Mouse (Mus musculus) embryo, embryonic 9.5 days (tissue): ENCODE results near the gene Tnp1.

Experiments used
- DNase-seq: peaks from one replicate; pipeline ENCODE4 v3.0.0-alpha.2; 2017; ENCODE audit errors: extremely low spot score

The Tnp1 gene

DNA sequence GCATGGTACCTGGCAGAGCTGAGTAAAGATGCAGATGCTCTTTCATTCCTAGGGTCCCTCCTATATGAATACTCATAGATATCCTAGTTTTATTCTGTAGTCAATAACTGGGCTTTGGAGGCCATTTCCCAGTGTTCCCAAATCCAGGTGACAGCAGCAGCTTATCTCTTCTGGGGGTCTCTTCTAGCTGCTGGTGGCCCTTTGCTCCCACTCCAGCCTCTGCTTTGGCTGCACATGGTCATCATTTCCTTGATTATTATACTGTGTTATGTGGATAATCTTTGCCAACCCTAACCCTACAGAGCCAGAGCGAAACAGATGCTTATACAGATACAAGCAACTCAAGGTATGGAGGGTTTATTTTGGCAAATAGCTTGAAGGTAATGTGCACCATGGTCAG lies 8.9 kb downstream of the Tnp1 start:
- no peak for DNase-seq

DNA sequence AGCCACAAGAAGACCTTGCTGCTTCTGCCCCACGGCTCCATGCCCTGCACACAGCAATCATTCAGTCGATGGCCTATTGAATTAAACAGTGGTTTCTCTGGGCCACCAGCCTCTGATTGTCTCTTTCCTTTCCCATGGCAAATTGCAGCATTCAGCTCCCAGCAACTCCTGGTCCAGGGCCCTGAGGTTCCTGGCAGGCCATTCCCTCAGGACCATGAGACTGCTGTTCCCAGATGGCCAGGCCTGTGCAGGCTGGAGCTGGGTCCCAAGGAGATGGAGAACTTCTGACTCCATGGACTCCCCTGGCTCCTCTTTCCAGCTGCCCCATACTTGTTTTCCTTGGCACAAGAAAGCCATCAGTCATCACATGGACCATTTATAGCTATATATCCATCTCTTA lies 10.8 kb downstream of the Tnp1 start:
- no peak for DNase-seq

DNA sequence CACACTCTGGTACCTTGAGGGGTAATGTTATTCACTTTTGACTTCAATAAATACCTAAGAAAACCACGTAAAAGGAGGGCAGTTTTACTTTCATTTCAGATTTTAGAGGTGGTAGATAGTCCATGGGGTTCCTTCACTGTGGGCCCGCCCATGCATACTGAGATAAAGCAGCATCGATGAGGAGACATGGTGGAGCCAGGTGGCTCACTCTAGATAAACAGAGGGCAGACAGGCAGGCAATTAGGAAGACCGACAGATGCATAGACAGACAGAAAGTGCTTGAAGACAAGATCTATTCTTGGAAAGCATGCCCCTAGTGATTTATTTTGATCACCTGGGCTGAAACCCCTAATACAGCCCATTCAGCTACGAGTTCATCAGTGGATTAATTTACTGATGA lies 13.1 kb downstream of the Tnp1 start:
- DNase-seq = no peak

DNA sequence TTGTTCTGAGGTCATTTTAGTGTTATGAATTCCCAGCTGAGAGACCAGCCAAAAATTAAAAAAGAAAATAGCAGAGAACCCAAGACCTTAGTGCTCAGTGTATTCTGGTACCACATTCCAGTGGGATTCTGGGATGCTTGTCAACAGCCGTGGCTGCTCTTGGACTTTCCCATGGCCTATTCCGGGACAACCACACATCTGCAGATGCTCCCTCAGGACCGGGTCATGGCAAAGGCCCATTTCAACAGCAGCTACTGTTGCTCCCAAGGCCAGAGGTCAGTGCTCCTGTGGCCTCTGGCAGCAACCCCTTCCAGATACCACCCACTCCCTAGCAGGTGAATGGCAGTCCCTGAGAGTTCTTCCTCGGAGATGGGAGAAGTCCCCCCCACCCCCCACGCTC lies 13.7 kb downstream of the Tnp1 start:
- no peak for DNase-seq

DNA sequence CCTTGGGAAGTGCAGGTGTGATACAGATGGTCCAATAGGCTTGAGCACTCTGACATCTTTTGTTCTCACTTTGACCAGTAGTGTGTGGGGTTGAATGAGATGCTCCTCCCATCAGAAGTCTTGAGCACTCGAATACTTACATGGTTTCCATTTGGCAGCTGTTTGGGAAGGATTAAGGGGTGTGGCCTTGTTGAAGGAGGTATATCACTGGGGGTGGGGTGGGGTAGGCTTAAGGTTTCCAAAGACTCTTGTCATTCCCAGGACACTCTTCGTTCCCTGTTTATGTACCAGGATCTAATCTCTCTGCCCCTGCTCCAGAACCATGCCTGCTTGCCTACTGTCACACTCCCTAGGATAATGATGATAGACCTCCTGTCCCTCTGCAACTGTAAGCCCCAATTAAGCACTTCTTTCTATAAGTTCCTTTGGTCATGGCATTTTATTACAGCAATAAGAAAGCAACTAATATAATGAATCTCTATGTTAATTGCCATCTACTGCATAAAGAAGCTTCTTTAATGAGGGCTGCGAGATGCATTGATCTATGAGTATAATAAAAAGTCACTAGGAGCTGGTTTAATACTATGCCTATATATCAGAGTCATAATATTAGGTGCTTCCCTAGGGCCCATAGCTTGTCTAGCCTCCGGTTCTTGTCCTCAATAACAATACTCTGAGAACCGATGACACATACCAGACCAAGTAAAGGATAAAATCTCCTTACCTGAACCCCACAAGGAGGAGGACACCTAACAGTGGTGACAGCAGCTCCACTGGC lies 20.8 kb downstream of the Tnp1 start:
- no peak for DNase-seq

DNA sequence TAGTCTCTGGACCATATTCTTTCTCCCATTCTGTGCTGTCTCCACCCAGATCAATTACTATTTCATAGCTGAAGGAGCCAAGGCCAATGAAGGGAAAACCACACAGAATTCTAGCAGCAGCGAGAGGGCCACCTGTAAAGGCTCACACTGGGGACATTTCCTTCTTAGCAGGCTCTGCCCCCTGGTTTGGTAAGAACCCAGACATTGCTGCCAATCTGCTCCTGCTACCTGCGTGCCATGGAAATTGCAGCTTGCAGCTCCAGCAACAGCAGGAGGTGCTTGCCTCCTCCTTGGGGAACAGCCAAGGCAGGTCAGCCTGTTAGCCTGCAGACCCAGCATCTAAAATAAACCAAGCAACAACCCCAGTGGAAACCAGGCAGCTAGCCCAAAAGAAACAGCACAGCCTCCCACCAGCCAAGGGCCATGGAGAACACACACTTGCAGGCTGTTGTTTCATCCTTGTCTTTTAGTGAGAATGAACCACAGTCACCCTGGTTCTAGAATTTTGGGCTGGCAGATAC lies 22.7 kb downstream of the Tnp1 start:
- DNase-seq = no peak

DNA sequence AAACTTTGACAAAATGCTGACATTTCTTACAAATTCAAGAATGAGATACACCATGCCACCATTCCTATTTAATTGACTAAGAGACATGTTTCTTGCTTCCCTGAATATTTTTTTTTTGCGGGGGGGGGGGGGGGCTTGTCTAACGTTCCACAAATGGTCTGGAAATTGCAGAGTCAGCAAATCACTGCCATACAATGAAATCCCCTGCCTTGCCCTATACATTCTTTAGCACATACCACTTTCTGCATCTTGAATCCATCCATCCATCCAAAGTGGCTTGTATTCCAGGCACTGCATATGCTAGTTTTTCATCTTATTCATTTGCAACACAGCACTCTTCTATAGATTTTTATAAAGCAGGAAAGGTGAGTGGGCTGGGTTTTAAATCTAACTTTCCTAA lies 23.5 kb downstream of the Tnp1 start:
- no peak for DNase-seq

DNA sequence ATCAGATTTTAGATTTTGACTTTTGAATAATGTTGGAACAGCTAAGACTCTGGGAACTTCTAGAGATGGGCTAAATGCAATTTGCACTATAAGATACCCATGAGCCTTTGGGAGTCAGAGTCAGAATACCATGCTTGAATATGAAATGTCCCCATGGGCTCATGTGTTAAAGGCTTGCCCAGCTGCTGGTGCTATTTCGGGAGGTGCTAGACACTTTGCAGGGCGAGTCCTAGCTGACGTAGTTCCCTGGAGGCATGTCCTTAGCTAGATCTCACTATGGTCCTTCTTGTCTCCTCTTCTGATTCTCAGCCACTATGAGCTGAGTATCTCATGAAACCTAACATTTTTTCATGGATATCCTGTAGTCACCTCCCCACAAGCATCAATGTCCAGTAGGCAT lies 26.8 kb downstream of the Tnp1 start:
- no peak for DNase-seq

DNA sequence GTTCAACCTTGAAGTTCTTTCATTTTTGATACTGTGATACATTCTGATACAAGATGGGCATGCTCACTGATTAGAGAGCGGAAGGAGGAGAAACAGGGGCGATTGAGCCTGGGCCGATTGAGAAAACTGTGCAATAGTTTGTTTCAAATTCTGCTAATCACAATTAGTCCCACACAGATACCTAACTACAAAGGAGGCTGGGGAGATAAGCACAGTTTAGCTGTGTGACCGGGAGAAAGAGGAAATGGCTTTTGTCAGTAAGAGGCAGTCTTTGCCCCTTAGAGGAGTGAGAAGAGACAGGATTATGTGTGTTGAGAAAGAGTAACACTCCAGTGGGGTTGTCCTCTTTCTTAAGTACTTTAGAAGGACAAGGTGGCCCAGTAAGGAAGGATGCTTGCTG lies 29.0 kb downstream of the Tnp1 start:
- DNase-seq = no peak

DNA sequence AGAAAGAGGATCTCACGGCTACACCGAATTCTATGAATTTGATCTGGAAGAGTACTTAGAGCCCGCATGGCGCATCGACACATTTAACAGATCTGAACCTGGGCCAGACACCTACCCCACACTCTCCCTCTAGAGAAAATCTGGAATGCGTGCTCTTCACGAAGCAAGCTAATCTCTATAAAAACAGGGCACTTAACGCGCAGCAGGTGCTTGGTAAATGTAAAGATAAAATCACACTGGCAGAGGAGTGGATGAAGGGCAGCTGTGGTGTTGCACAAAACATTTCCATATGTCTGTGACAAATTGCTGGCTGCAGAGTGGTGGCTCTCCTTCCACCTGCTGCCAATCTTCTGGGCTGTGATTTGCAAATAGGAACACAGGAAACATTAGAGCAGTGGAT lies 36.8 kb downstream of the Tnp1 start:
- no peak for DNase-seq

DNA sequence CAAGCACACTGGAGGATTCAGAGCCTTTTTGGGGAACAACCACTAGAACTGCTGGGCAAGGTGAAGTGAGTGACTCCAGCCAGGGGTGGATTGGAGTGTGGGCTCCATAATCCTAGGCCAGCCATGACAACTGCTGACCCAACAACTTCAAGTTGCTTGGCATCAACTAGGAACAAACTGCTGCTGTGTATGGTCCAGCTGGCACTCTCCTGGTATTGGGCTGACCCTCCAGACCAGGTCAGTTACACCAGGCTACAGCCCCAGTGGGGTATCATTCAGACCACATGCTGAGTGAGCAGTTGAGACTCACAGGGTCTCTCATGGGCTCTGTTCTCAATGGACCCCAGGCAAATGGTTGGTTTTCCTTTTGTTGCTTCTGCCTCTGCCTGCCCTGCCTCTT lies 41.5 kb downstream of the Tnp1 start:
- no peak for DNase-seq

DNA sequence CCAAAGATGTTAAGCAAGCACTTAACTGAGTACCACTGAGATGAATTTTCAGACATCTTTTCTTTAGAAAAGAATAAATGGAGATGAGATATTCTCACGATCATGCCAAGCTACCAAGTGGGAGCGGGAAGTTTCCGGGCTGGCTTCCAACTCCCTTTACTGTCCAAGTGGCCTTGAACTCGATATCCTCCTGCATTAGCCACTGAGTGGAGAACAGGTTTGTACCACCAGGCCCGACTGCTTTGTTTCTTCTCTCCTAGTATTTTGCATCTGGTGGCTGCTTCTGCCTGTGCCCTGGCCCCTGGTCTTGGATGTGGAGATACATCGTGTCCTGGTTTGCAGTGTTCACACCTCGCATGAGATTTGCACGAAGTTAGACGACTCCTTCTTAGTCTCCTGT lies 45.2 kb downstream of the Tnp1 start:
- no peak for DNase-seq

DNA sequence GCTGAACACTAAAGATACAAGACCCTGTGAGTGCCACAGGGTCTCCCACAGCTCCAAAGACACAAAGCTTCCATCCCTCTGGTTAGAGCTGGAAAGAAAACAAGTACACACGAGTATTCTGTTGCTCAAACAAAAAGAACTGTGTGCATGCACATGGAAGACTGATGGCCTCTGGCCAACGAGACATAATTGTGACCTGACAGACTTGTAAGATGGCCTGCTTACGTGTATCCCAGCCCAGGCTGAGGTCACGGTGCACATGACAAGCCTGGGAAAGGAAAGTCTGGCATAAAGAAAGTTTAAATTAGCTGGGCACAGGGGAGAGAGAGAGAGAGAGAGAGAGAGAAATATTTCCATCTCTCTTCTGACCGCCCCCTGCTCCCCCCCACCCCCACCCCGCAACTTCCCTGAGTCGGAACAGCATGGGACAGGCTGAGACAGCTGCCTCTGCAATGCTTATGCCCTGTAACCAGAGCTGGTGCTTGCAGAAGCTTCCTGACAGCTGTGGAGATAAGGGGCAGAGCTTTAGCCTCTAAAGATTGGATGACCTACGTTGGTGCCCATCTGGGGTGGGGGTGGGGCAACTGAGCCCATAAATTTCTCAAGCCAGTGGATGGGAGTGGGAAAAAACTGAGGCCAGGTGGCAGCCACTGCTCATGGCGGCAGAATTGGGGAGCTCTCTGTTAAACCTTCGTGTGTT lies 46.4 kb downstream of the Tnp1 start:
- DNase-seq = peak; percentile 56

DNA sequence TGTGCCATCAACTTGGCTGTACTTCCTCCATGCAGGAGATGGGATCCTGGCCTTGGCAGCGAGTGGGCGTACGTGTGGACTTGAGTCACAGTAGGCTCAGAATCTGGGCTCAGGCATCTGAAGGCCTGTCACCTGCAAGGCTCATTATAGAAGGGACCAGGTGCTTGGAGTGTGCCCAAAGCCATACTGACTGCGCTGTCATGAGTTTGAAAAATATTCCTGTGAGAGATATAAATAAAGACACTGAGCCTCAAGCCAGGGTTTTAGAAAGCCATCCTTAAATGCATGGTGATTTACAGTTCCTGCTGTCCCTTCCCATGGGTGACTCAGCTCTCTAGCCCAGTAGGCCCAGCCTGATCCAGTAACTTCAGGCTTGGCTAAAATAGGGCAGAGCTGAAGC lies 49.3 kb downstream of the Tnp1 start:
- no peak for DNase-seq
